Mouse (Mus musculus): ENCODE measurements around the gene Ap4s1.

Ap4s1 gene

GRCm38 (mm10) chr12:51768702-51769101 lies 77.9 kb downstream of the Ap4s1 start:
- DNase-seq (ENCODE audit: low read depth): no peak

- DNase-seq (ENCODE audit: low read depth): peak; percentile 70
Observed at GRCm38 (mm10) chr12:51784842-51785241, 94.0 kb downstream of the Ap4s1 start.
